Mouse (Mus musculus) ovary, postnatal 36 days (tissue): ENCODE data around the gene Ttbk1.
"Not testable (repeated sequence)": the region's sequence is repeated elsewhere in the genome, so short reads cannot be mapped to it uniquely, and the experiment has no call there.

ENCODE experiments used
- DNase-seq: peaks from one replicate; pipeline ENCODE4 v3.0.0; 2022; ENCODE audit warnings: low spot score, mixed read lengths

Gene Ttbk1

GRCm38 (mm10) chr17:46487431-46487830 is at the start of gene Ttbk1:
Ttbk1 (minus strand) TSS chr17:46487675.
- DNase-seq = no peak

GRCm38 (mm10) chr17:46525579-46526307 is 38.3 kb upstream of the Ttbk1 start:
- DNase-seq = peak; percentile 73

- no peak for DNase-seq
These were observed 37.6 kb upstream of the Ttbk1 start for GRCm38 (mm10) chr17:46525065-46525464.

- DNase-seq = no peak
These were observed 34.6 kb upstream of the Ttbk1 start for GRCm38 (mm10) chr17:46521963-46522668.

GRCm38 (mm10) chr17:46521174-46521573 is 33.7 kb upstream of the Ttbk1 start:
- no peak for DNase-seq

- DNase-seq = no peak
These were observed 33.0 kb upstream of the Ttbk1 start for GRCm38 (mm10) chr17:46520385-46520979.

GRCm38 (mm10) chr17:46519971-46520370 is 32.5 kb upstream of the Ttbk1 start:
- no peak for DNase-seq

GRCm38 (mm10) chr17:46513329-46513728 is 25.9 kb upstream of the Ttbk1 start:
- DNase-seq = no peak

GRCm38 (mm10) chr17:46511059-46511710 is 23.7 kb upstream of the Ttbk1 start:
- DNase-seq = no peak

- peak; percentile 31 for DNase-seq
These were observed 18.1 kb upstream of the Ttbk1 start for GRCm38 (mm10) chr17:46505617-46506016.

- peak; percentile 8 for DNase-seq
These were observed 16.6 kb upstream of the Ttbk1 start for GRCm38 (mm10) chr17:46503847-46504638.

- DNase-seq = no peak
These were observed 15.3 kb upstream of the Ttbk1 start for GRCm38 (mm10) chr17:46502775-46503174.

- DNase-seq = no peak
These were observed 10.5 kb upstream of the Ttbk1 start for GRCm38 (mm10) chr17:46497956-46498355.

- peak; percentile 80 for DNase-seq
These were observed 9.4 kb upstream of the Ttbk1 start, which contains the start of gene Dnph1 for GRCm38 (mm10) chr17:46496623-46497434. Dnph1 (plus strand) TSS chr17:46496711.

- DNase-seq = not testable (repeated sequence)
These were observed 8.6 kb upstream of the Ttbk1 start for GRCm38 (mm10) chr17:46496081-46496480.

GRCm38 (mm10) chr17:46495486-46495885 is 8.0 kb upstream of the Ttbk1 start:
- DNase-seq = no peak

- DNase-seq = no peak
These were observed 480 bp downstream of the Ttbk1 start for GRCm38 (mm10) chr17:46486995-46487394.

- no peak for DNase-seq
These were observed 3.0 kb downstream of the Ttbk1 start for GRCm38 (mm10) chr17:46484461-46484875.

- no peak for DNase-seq
These were observed 3.4 kb downstream of the Ttbk1 start for GRCm38 (mm10) chr17:46484021-46484431.

- DNase-seq = peak; percentile 36
These were observed 3.9 kb downstream of the Ttbk1 start for GRCm38 (mm10) chr17:46483561-46484001.

- no peak for DNase-seq
These were observed 10.2 kb downstream of the Ttbk1 start for GRCm38 (mm10) chr17:46477286-46477685.
